Mouse (Mus musculus) megakaryocyte, embryonic 14.5 days (primary cell): Measurements from ENCODE around the gene Sox5.

Experiments
- FLI1 ChIP-seq: IDR thresholded peaks from 2 replicates; pipeline ENCODE4 v1.6.1; 2012; ENCODE audit warnings: low read length, inconsistent platforms, mixed read lengths
- GATA1 ChIP-seq: IDR thresholded peaks from 3 replicates; pipeline ENCODE4 v1.6.1; 2012; ENCODE audit warnings: mixed read lengths, low read length, inconsistent platforms, borderline replicate concordance

- TF ChIP-seq FLI1 (no peak), GATA1 (no peak)
Observed at GRCm38 (mm10) chr6:144472089-144472900, 309.5 kb downstream of the Sox5 start.
